Mouse (Mus musculus): ENCODE data around the gene Klhl42.

- no peak for TF ChIP-seq CTCF (IDR thresholded peaks at IDR 0.05; ENCODE audit: low read depth)
- no peak for TF ChIP-seq EP300 (IDR thresholded peaks at IDR 0.05; ENCODE audit: low read depth)
Measured at GRCm38 (mm10) chr6:147155085-147155484, 63.9 kb downstream of the Klhl42 start.
